Mouse (Mus musculus) lung, adult 2 months (tissue): Measurements from ENCODE around the gene Nek5. TPM values are rescaled to one million over a fixed set of nuclear protein-coding genes. Genes with fewer than 3 reads are reported as not detected.

Experiments used
- DNase-seq: peaks from one replicate; pipeline ENCODE4 v3.0.0; 2022
- H3K4me1 ChIP-seq: fragments of 200-500 bp; 2 replicates; pipeline ENCODE4 v1.6.1; 2011; ENCODE audit warnings: low read length; ENCODE audit not compliant: control insufficient read depth, insufficient read depth
- H3K4me3 ChIP-seq: fragments of 200-500 bp; replicated peaks from 2 replicates; pipeline ENCODE3; 2011; ENCODE audit warnings: low read depth, mild to moderate bottlenecking, control low read depth, low read length; ENCODE audit errors: extremely low read depth
- CTCF ChIP-seq: fragments of 200-500 bp; IDR thresholded peaks from 2 replicates; pipeline ENCODE4 v1.5.1; 2011; ENCODE audit warnings: mild to moderate bottlenecking, low read length, control low read depth; ENCODE audit not compliant: insufficient read depth
- POLR2A ChIP-seq: fragments of 200-500 bp; IDR thresholded peaks from 2 replicates; pipeline ENCODE4 v1.6.1; 2011; ENCODE audit warnings: low read depth, mild to moderate bottlenecking, control low read depth, low read length, borderline replicate concordance; ENCODE audit errors: extremely low read depth
- WGBS: fragments of 180-500 bp; shearing (Covaris S2); methylation state at CpG from one replicate; pipeline ENCODE4 v1.1.7; 2018; 5-methylcytosine and 5-hydroxymethylcytosine counted together
- polyA plus RNA-seq: library from polyadenylated mRNA; depleted of rRNA; stranded (reverse); fragments of >200 nt; gene quantifications from 2 replicates; pipeline ENCODE4 v1.2.3, GENCODE M21; 2012; rRNA removed

The Nek5 gene
- 2.7 and 4.2 TPM in 2 replicates for polyA plus RNA-seq

DNA sequence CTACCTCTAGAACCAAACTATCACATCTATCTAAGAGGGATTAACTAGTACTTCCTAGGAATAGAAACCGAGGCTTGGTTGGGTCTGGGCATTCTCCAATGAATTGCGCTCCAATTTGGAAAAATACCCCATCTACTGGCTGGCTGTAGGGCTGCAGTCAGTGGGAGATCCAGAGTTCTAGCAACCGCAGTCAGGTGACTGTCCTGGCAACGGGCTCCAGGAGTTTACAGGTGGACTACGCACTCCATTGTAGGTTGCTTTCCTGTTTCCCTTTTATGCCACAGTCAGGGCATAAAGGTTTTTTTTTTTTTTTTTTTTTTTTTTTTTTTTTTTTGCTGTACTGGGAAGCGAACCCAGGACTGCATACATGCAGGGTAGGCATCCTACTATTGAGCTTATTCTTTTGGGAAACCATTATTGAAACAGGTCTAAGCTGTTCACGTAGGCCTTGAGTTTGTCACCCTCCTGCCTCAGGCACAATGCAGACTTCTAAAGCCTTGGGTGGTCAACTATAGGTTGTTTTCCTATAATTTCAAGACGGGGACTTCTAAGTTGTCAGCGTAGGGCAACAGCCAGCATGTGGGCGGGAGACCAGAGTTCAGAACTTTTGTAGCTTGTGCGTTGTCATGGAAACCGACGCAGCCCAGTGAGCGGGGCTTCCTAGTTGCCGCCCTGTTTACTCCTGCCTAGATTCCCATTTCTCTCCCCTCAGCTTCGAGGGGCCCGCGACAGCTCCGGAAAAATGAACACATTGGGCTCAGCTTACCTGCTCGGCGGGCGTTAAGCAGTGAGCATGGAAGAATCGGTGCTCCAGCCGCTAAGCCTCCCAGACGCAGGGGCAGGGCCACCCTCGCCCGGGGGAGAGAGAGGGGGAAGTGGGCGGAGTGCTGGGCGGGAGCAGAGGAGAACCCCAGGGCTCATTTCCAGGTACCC is at the start of gene Nek5:
TSS of gene Nek5 (minus strand) at position 834 of the 933 bp plus-strand sequence.
- TF ChIP-seq CTCF (peak; percentile 47), POLR2A (no peak)
- 2% methylated on average over 29 of the region's 29 CpGs for WGBS
- DNase-seq, result peak; percentile 16
- Histone ChIP-seq H3K4me1 (peaks cover 2% of the 10 kb centered on the region; the same call in 1 of the 2 replicates), H3K4me3 (peak within 1 kb of the TSS; percentile 50)

- 95% methylated on average over 5 of the region's 5 CpGs for WGBS
- DNase-seq, result no peak
- no peak overlapping the region for H3K4me3 ChIP-seq
These were observed 44.3 kb upstream of the Nek5 start for GRCm38 (mm10) chr8:22169167-22169566.

GRCm38 (mm10) chr8:22166080-22166603 is 41.3 kb upstream of the Nek5 start, which contains the start of gene Nek3:
Nek3 (minus strand) TSS chr8:22166435.
- H3K4me1 ChIP-seq, result no peaks in the 10 kb centered on the region
- DNase-seq, result peak; percentile 66
- 0% methylated on average over 41 of the region's 43 CpGs for WGBS
- H3K4me3 ChIP-seq, result peak within 1 kb of the TSS; percentile 70
- TF ChIP-seq POLR2A (peak; percentile 76; the same call in 1 of the 2 replicates), CTCF (peak; percentile 37)

More at GRCm38 (mm10) chr8:22169167-22169566, 44.3 kb upstream of the Nek5 start:
- no peak for TF ChIP-seq POLR2A
- no peak for TF ChIP-seq CTCF
- H3K4me1 ChIP-seq, result no peaks in the 10 kb centered on the region

DNA sequence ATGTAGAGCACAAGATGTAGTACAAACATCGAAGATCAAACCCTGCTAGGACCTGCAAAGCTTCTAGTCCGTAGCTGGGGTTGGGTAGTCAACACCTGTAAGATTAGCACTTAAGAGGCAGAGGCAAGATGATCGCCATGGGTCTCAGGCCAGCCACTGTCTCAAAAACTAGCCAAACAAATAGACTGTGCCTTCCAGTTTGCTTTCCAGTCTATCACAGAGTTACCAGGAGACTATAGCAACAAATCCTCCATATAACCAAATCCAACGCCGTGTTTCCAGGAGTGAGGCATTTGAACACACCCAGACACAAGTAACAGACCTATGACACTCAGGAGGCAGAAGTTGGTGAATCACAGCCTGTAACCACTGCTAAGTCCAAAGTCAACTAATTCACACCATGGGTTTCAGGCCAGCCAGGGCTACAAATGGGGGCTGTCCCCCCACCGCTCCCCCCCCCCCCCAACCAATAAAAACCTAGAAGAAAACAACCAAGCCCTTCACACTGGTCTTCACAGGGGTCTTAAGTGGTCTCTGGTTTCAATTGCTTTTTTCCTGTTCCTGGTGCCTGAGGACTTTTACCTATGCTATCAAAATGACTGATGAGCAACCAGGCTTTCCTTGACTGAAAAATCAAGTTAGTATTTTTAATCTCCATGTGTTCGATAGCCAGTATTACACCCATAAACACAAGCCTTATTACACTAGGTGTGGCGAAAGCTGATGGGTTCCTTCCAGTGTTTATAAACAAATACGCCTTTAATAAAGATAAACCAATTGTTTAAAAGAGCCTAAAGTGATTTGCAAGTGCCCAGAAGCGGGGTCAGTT is 40.6 kb upstream of the Nek5 start:
- DNase-seq, result no peak
- TF ChIP-seq CTCF, result no peak
- no peak for TF ChIP-seq POLR2A
- 44% methylated on average over 10 of the region's 10 CpGs for WGBS
- Histone ChIP-seq H3K4me3 (peak overlapping the region; percentile 70), H3K4me1 (no peaks in the 10 kb centered on the region)

- 86% methylated on average over 10 of the region's 10 CpGs for WGBS
- Histone ChIP-seq H3K4me3 (no peak overlapping the region), H3K4me1 (no peaks in the 10 kb centered on the region)
- no peak for DNase-seq
- TF ChIP-seq CTCF (no peak), POLR2A (no peak)
These were observed 39.6 kb upstream of the Nek5 start for GRCm38 (mm10) chr8:22164431-22164830.

- H3K4me3 ChIP-seq, result no peak overlapping the region
- 69% methylated on average over 8 of the region's 8 CpGs for WGBS
- DNase-seq, result no peak
- H3K4me1 ChIP-seq, result no peaks in the 10 kb centered on the region
- TF ChIP-seq CTCF (no peak), POLR2A (no peak)
These were observed 37.4 kb upstream of the Nek5 start for GRCm38 (mm10) chr8:22162206-22162605.

DNA sequence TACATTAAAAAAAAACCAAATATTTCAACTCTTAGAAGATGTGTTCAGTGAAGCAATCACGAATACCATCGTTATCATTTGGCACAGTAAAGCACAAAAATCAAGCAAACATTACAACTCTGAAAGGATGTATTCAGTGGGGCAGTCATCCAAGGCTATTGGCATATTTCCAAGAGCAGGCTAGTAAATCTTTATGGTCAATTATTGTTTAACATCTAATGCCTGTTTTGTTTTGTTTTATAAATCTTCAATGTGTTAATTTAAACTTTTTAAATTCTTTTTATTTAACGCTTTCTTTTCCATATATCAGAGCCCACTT is 25.5 kb upstream of the Nek5 start:
- no peak for DNase-seq
- no peak for TF ChIP-seq CTCF
- no peak for TF ChIP-seq POLR2A
- Histone ChIP-seq H3K4me1 (no peaks in the 10 kb centered on the region), H3K4me3 (no peak overlapping the region)
- WGBS, result 32% methylated on average over 3 of the region's 3 CpGs

- Histone ChIP-seq H3K4me3 (no peak overlapping the region), H3K4me1 (no peaks in the 10 kb centered on the region)
- WGBS, result 76% methylated on average over 11 of the region's 11 CpGs
- TF ChIP-seq POLR2A (no peak), CTCF (no peak)
- DNase-seq, result no peak
These were observed 24.9 kb upstream of the Nek5 start for GRCm38 (mm10) chr8:22149643-22150344.

- DNase-seq, result no peak
- TF ChIP-seq CTCF, result no peak
- TF ChIP-seq POLR2A, result no peak
- Histone ChIP-seq H3K4me1 (no peaks in the 10 kb centered on the region), H3K4me3 (no peak overlapping the region)
- WGBS, result 87% methylated on average over 7 of the region's 7 CpGs
These were observed 23.5 kb upstream of the Nek5 start for GRCm38 (mm10) chr8:22148367-22148740.

GRCm38 (mm10) chr8:22147706-22148366 is 23.0 kb upstream of the Nek5 start:
- no peak for DNase-seq
- Histone ChIP-seq H3K4me1 (no peaks in the 10 kb centered on the region), H3K4me3 (no peak overlapping the region)
- WGBS, result 79% methylated on average over 9 of the region's 9 CpGs
- TF ChIP-seq CTCF (no peak), POLR2A (no peak)
